Mouse (Mus musculus): ENCODE measurements around the gene Ppp1r35.

The Ppp1r35 gene

DNA sequence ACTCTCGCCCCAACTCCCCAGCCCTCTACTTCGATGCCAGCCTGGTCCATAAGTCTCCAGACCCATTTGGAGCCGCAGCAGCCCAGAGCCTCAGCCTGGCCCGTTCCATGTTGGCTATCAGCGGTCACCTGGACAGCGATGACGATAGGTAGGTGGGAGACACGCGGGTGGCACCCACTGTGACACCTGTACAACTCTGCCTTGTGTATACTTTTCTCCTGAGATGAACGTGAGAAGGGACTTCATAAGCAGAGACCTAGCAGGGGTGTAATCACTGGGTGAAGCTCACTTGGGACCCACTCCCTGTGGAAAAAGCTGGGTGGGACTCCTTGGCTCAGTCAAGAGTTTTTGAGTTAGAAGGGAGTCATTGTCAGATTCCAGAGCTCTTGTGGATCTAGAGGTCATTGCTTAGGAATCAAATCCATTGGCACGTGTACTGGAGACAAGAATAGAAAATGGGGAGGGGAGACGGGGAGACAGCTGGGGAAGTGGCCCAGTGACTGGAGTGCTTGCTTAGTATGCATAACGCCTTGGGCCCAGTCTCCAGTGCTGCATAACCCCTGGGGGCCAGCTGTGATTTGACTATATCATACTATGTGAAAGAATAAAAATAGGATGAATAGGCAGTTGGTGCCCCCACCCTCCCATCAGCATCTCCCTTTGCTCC, 27.3 kb upstream of the Ppp1r35 start:
- DNase-seq (ENCODE audit: low spot score), result no peak

DNA sequence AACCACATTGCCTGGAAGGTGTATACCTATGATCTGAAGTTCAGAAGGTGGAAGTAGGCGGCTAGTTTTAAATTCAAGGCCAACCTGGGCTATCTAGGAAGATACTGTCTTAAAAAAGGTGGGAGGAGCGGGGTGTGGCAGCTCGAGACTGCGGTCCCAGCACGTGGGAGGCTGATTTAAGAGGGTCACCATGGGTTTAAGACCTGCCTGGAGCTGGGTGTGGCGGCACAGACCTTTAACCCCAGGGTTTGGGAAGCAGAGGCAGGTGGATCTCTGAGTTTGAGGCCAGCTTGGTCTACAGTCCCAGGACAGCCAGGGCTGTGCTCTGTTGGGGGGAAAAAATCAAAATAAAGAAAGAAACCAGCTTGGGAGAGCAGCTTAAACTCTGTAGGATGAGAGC, 26.7 kb upstream of the Ppp1r35 start:
- DNase-seq (ENCODE audit: low spot score), result no peak

DNA sequence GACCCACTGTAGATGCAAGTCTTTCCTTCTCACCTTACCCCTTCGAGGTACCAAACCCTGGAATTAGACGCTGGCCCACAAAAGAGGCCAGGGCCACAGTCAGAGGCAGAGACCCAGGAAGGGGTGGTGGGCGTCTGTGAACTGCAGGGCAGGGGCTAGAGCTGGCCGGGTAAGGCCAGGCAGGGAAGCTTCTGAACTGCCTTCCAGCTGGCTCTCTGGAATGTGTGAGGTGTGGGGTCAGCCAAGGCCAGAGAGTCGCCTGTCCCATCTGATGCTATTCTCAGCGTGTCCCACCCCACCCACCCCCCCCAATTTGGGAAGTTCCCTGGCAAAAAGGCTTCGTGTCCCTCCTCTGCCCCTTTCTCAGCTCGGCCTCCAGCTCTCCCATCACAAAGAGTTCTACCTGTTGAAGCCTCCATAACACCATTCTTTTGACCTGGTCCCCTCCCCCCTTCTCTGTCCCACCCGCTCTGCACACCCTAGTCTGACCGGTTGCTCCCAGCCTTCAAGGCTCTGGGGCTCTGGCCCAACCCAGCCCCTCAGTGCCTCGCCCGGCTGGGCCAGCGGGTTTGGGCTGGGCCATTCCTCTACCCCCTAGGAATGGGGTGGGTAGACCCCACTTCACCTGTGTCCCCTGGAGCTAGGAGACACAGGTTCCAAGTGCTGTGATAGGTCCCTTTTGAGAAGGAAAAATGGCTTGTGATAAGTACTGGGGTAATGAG, 25.4 kb upstream of the Ppp1r35 start:
- DNase-seq (ENCODE audit: low spot score), result no peak

DNA sequence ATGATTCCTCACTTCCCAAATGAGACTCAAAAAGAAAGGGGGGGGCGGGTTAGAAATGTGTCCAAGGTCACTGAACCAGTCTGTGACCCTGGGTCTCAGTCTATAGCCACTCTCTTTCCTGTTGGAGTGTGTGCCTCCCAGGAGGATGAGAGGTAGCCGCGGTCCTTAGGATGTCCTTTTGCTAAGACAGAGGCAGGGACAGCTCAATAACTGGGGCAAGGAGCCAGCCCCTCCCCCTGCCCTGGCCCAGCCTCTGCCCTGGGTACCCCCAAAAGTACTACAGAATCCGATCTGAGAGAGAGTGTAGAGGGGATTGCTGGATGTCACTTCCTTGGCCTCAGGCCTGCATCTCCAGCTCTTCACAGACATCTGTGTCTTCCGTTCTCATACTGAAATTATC, 23.2 kb upstream of the Ppp1r35 start:
- DNase-seq (ENCODE audit: low spot score), result no peak

DNA sequence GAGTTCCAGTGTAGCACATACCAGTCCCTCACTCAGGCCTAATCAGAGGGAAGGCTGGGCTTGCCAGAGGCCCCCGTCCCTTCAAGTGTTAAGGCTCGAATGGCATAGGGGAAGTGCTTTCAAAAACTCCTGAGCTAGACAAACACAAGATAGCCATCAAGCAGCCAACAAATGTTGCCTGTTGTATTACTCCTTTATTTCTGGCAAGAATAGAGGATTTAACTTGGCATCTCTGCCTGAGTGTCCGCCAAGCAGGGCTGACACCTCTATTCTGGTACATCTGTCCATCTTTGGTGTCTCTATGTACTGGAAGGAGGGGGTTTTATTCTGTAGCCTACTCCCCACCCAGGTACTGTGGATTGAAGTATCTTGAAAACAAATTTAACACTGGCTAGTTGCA, 22.5 kb upstream of the Ppp1r35 start:
- DNase-seq (ENCODE audit: low spot score), result no peak

DNA sequence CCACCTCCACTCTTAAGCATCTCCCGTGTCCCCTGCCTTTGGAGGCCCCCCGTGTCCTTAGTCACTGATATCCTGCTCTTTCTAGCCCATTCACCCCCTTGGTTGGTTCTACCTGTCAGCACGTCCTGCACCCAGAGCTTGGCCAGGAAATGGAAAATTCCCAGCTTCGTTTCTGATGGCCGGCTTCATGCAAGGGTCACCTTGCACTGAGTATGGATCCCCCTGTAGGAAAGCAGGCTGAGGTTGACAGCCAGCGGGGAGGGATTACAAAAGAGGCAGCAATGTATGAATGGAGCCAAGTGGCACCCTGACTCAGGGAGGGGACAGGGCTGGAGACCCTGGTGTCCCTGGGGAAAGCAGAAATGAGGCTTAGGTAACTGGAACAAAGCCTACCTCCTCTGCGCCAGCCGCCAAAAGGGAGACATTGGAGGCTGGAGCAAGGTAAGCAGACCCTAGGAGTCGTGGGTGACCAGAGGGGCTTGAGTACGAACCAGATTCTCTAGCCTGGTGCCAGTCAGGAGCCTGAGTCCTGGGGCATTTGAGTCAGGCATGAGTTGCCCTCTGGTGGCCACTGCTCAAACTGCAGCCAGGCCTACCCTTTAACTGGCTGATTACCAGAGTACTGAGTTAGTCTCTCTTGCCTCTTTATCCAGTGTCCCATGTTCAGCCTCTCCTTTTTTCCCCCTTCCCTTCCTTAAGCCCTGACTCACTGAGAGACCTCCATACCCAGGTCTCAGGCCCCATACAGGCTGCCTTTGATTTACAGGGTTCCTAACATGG, 21.6 kb upstream of the Ppp1r35 start:
- peak; percentile 87 for DNase-seq (ENCODE audit: low spot score)

DNA sequence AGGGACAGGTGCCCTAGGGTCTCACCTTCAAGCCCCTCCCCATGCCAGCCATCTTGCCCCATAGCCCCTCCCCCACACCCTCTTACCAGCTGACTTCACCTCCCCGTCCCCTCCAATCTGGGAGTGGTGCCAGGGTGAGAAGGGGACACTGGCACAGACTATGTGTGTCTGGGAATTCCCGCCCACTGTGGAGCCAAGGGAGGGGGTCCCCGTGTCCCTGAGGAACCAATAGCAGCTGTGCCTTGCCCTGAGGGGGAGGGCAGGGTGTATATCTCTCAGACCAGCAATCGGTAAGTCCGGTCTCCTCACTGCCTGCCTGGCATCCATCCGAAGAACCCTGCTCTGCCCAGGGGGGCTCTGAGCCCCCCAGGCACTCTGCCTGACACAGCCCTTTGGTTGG, 20.8 kb upstream of the Ppp1r35 start:
- no peak for DNase-seq (ENCODE audit: low spot score)

DNA sequence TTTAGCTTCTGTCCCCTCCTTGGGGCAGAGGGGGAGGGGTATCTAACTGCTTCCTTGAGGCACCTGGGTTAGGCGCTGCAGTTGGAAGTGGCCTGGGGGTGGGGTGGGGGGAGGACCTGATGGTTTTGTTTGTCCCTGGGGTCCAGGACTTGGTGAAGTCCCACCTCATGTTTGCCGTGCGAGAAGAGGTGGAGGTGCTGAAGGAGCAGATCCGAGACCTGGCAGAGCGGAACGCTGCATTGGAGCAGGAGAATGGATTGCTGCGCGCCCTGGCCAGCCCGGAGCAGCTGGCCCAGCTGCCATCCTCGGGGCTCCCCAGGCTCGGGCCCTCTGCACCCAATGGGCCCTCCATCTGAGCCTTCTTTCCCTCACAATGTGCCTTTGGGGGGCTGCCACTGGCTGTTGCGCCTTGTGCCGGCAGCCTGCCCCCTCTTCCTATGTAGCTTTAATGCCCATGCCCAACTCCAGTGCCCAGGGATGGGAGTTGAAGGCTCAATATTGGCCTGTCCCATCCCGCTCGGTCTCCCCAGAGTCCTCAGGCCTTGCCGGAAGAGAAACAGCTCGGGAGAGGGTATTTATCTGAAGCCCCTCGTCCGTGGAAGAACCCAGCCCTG, 19.6 kb upstream of the Ppp1r35 start:
- no peak for DNase-seq (ENCODE audit: low spot score)

DNA sequence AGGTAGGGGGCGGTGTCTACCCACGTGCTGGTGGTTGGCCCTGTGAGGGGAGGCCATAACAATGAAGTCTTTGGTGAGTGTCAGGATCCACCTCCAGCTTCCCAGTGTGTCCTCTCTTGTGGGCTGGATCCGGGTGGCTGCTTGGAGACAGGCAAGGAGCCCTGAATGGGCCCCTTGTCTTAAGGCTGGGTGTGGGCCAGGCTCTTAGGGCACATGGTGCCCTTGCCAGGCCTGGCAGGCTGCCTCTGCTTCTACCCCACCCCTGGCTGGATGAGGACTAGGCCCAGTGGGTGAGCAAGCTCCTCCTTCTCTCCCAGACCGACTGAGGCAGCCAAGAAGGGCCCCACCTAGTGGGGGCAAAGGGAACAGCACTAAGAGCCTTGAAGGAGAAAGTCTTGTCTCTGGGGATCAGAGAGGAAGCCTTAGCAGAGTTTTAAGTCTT, 18.7 kb upstream of the Ppp1r35 start:
- peak; percentile 91 for DNase-seq (ENCODE audit: low spot score)

DNA sequence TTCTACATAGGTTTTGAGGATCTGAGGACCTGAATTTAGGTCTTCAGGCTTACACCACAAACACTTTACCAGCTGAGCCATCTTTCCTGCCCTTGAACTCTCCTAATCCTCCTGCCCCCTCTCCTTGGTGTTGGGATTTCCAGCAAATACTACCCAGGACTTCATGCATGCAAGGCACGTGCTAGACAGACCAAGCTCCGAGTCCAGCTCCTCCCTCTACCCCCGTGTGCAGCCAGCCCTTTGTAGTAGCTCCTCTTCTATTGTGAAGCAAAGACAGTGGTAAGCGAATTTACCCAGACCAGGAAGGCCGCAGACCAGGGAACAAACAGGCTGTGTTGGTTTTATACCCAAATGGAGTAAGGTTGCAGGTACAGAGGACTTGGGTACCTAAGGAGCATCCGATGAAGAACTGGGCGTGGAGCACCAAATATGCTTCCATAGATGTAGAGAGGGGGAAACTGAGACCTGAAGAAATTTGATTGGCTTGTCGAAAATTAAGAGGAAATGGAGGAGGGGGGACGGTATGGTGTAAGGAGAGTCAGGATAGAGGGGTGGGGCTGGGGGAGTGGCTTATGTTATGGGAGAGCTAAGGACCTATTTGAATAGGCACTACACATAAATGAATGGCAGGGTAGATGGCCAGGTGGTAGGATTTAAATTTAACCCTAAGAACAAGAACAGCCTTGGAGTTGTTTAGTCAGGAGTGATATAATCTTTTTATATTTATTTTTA, 13.9 kb upstream of the Ppp1r35 start:
- no peak for DNase-seq (ENCODE audit: low spot score)

DNA sequence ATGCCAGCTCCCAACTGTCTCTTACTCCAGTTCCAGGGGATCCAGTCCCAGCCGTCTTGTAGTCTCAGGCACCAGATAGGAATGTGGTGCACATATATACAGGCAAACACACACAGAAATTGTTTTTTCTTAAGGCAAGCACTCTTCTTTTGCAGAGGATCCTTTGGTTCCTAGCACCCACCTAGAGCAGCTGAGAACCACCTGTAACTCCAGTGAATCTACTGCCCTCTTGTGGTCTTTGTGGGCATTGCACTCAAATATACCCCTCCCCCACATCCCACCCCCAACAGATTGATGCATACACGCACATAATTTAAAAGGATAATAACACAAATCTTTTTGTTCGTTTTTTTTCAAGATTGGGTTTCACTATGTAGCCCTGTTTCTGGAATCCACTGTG, 12.4 kb upstream of the Ppp1r35 start:
- no peak for DNase-seq (ENCODE audit: low spot score)

DNA sequence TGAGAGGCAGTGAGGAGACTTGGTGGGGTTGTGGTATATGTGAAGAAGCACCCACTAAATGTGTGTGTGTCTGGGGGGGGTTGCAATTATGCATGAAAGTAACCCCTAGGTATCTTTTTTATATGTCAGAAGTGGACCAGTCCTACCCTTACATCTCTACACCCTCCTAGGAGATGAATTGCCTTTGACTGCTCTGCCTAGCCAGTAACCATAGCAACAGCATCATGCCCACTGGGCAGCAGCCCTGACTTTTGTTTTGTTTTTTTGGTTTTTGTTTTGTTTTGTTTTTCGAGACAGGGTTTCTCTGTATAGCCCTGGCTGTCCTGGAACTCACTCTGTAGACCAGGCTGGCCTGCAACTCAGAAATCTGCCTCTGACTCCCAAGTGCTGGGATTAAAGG, 10.2 kb upstream of the Ppp1r35 start:
- DNase-seq (ENCODE audit: low spot score), result no peak

DNA sequence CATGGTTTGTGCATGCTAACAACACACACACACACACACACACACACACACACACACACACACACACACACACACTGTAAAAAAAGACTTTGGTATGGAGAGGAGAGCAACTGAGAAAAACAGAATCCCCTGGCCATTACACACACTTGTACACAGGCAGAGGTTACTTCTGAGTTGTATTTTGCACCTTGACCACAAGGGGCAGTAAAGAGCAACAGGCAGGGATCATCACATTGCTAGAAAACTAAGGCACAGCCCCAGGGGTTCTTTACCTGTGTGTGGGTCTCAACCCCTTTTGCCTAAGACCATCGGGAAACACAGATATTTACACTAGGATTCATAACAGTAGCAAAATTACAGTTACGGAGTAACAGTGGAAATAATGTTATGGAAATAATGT, 7.9 kb upstream of the Ppp1r35 start:
- no peak for DNase-seq (ENCODE audit: low spot score)

DNA sequence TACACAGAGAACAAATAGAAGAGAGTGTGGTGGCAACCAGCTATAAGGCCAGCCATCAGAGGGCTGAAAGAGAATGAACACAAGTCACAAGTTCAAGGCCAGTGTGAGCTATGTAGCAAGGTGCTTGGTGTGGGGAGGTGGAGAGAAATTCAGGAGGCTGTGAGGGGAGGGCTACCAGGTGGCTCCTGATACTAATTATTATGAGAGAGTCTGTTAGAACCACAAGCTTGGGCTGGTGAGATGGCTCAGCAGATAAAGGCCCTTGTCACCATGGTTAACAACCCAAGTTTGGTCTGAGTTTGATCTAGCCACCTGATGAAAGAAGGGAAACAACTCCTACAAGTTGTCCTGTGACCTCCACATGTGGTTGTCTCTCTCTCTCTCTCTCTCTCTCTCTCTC, 5.9 kb upstream of the Ppp1r35 start:
- DNase-seq (ENCODE audit: low spot score), result no peak

DNA sequence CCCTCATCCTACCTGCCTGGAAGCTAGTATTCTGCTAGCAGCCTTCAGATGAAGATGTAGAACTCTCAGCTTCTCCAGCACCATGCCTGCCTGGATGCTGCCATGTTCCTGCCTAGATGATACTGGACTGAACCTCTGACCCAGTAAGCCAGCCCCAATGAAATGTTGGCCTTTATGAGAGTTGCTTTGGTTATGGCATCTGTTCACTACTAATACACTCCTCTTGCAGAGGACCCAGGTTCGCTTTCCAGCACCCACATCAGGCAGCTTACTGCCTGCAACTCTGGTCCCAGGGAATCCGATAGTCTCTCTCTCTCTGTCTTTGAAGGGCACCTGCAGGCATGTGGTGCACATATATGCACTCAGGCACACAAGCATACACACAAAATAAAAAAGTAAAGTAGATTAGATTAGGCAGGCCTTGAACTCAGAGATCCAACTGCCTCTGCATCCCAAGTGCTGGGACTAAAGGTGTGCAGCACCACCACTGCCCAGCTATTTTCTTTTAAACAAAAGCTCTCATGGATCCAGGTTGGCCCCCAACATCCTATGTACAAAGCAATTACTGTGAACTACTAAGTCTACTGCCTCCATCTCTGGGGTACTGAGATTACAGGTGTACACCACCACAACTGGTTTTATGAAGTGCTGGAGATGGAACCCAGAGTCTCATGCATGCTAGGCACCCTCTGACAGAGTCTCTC, 2.9 kb upstream of the Ppp1r35 start:
- no peak for DNase-seq (ENCODE audit: low spot score)

DNA sequence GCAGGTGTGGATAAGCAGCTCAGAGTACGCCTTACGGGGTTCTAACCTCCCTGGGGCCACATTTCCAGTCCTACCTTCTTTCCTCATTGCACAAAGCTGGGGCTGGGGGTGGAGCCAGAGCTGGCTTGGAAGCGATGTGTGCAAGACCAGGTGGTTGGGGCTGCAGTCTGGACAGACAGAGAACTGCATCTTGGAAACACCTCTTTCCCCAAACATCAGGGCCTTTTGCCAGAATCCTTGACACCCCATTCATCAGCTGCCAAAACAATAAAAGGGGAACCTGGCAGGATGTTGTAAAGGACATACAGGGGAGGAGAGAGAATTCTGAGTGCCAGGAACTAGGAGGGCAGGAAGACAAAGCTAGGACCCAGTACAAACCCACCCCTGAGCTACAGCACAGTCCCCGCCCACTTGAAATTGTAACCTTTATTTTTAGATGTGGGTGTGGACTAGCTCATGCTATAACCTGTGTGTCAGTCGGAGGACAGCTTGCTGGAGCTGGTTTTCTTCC, 2.2 kb upstream of the Ppp1r35 start:
- no peak for DNase-seq (ENCODE audit: low spot score)

DNA sequence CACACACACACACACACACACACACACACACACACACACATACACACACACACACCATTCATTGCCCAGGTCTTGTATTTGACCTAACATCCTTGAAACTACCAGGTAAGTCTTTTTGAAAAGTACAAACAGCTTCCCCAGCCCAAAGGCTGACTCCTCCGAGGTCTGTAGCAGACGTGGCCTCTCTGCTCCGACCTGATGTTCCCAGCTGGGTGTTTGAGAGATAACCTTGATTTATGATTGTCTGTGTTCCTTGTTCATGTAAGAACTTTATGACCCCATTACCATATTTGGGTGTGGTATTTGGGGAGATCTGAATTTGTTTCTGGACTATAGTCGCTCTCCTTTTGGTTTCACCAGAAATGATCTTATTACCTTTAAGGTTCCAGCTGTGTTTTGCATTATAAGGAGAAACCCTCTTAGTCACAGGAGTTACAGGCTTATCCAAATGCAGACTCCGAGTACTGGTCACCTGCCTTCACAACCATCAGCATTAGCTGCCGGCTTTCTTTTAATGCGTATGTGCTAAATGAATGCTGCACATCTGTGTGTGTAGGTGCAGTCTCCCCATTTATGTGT, 1.3 kb upstream of the Ppp1r35 start:
- DNase-seq (ENCODE audit: low spot score), result no peak

DNA sequence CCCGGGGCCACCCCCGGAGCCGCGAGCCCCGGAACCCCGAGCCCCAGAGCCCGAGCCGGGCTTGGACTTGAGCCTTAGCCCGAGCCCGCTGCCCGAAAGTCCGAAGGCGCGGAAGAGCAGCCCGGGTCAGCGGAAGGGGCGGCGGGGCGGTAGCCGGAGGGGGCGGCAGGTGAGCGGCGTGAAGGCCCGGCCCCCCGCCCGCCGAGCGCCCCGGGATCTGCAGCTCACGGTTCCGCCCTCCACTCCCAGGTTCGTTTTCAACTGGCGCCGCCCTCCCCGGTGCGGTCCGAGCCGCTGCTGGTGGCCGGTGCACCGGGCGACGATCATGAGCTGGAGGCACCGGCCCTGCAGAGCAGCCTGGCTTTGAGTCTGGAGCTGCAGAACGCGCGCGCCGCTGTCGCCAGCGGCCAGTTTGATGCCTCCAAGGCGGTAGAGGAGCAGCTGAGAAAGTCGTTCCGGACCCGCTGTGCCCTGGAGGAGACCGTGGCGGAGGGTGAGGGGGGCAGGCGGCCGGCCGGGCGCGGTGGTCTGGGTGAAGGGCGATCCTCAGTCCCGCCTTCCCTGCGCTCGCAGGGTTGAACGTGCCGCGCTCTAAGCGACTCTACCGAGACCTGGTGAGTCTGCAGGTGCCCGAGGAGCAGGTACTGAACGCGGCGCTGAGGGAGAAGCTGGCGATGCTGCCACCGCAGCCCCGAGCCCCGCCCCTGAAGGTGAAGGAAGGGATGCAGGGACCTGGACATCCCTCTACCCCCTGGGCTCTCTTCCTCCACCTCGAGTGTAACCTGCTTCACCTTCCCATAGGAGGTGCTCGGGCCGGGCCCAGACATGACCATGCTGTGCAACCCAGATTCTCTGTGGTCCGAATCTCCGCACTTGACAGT, 644 bp downstream of the Ppp1r35 start:
- no peak for DNase-seq (ENCODE audit: low spot score)

DNA sequence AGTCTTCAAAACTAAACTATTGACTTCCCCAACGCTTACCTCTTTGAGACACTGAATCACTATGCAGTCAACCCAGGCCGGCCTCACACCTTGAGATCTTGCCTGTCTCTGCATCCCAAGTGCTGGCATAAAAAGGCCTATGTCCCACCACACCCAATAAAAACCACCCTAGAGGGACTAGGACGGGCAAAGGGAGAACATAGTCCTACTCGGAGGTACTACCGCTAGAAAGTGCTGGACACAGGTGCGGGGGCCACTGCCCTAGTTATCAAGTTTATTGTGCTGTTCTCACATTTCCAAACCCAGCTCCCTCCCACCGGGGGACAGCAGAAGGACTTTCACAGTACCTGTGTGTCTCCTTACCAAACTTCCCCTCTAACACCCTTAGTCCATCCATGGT, 3.0 kb downstream of the Ppp1r35 start:
- no peak for DNase-seq (ENCODE audit: low spot score)
